8 mouse cellular contexts compared by ENCODE assay signal in genomic region chrX:103622260-103622934, GRCm38 (mm10). TPM values are rescaled to one million over a fixed set of nuclear protein-coding genes. Genes with fewer than 3 reads are reported as not detected.
DNase-seq lines count a peak whose midpoint lies in the region; ATAC-seq lines count a peak whose summit lies in the region.

No protein-coding gene starts in this region.

- no peaks in the 10 kb centered on the region for H3K9me3 ChIP-seq in lung, embryonic 16.5 days (ENCODE audit: control insufficient read depth, low read length)

- no peaks in the 10 kb centered on the region for H3K27me3 ChIP-seq in lung, embryonic 16.5 days (ENCODE audit: control insufficient read depth, insufficient read depth, low read depth, low read length)

- peak; percentile 89 to 96 for ATAC-seq in hematopoietic stem cell, adult 5-6 weeks (replicated peaks in 1 of 2; ENCODE audit: insufficient read depth in 1 of 2, low FRiP score in 2 of 2, low TSS enrichment in 1 of 2, low read depth in 1 of 2, poor library complexity in 2 of 2, severe bottlenecking in 2 of 2)
- peak; percentile 97 for ATAC-seq in lung, embryonic 16.5 days (ENCODE audit: low read depth)

- H3K27ac ChIP-seq in lung, embryonic 16.5 days (ENCODE audit: low read length), result peak overlapping the region; percentile 96

- H3K9ac ChIP-seq in lung, embryonic 16.5 days (ENCODE audit: low read length), result peak overlapping the region; percentile 83

- H3K4me1 ChIP-seq in lung, embryonic 16.5 days (replicated peaks; ENCODE audit: control insufficient read depth, insufficient read depth, low read length), result peaks cover 9% of the 10 kb centered on the region; the same call in 1 of the 2 replicates

- peak; percentile 98 for DNase-seq in MEL-GATA-1-ER (ENCODE audit: extremely low read depth, low read depth)
- DNase-seq in cerebellum, adult 8-10 months, result peak; percentile 98
- DNase-seq in forelimb bud, embryonic 11.5 days (ENCODE audit: low read depth, low spot score), result peak; percentile 99
- DNase-seq in layer of hippocampus, adult 9-10 months (ENCODE audit: low spot score), result peak; percentile 99
- DNase-seq in ovary, postnatal 10 days (ENCODE audit: low spot score), result peak; percentile 79
- DNase-seq in thymus, postnatal 10 days (ENCODE audit: low spot score in 2 of 2), result peak; percentile 86 to 96

- WGBS in lung, embryonic 16.5 days, result under 1% methylated on average over 30 of the region's 33 CpGs

- H3K36me3 ChIP-seq in lung, embryonic 16.5 days (ENCODE audit: control insufficient read depth, insufficient read depth, low read length), result no peaks in the 10 kb centered on the region

- H3K4me3 ChIP-seq in lung, embryonic 16.5 days (ENCODE audit: low read length), result peak overlapping the region; percentile 61

- peak overlapping the region; percentile 69 for H3K4me2 ChIP-seq in lung, embryonic 16.5 days (ENCODE audit: low read depth, low read length)

RNA-seq across cellular contexts. Expression of gene Zcchc13, which starts 8.0 kb away (rescaled TPM):
- total RNA-seq in hematopoietic stem cell, adult 5-6 weeks (2017), result not detected in 2 replicates
- not detected in 2 replicates for polyA plus RNA-seq in lung, embryonic 16.5 days (2015; fragmentation: Nextera tagmentation; extraction: Ambion mirVana)

Comparison
In these comparisons a context has a peak if more than half of its experiments do, and no peak if none do; other contexts are left out.
1. Peak in every context shown above with its lines: DNase-seq, ATAC-seq, H3K4me3 ChIP-seq and H3K27ac ChIP-seq.